Mouse (Mus musculus): Measurements from ENCODE around the gene Tle1.

Tle1 gene

DNA sequence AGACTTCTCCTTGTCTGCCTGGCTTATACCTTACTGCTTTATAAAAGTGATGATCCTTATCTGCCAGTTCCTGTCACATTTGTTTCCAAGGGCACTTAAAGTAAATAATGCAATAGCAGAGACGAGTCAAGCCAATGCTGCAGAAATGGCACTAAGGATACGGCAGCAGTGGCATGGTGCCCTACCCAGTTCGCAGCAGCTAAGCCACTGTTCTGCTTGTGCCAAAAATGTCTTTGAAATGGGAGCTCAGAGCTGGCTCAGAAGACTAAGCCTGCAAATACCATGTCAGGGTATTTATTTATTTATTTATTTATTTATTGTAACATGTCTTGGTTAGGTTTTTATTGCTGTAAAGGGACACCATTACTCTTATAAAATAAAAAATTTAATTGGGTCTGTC is 132.8 kb downstream of the Tle1 start:
- DNase-seq (ENCODE audit: extremely low spot score, low read depth, low spot score) = no peak

Measured in hindlimb bud, embryonic 11.5 days (tissue).